Mouse (Mus musculus): Measurements from ENCODE around the gene Sgpl1. TPM values are rescaled to one million over a fixed set of nuclear protein-coding genes. Genes with fewer than 3 reads are reported as not detected.
"Not testable (repeated sequence)": the region's sequence is repeated elsewhere in the genome, so short reads cannot be mapped to it uniquely, and the experiment has no call there.

Gene Sgpl1
- polyA plus RNA-seq, 1 experiment: not detected

GRCm38 (mm10) chr10:61123276-61123913, 24.1 kb downstream of the Sgpl1 start:
- Histone ChIP-seq H3K4me1 (ENCODE audit: control insufficient read depth, insufficient read depth, low read length) (no peaks in the 10 kb centered on the region), H3K27ac (ENCODE audit: insufficient read depth, low read depth, low read length) (no peak overlapping the region), H3K4me3 (ENCODE audit: insufficient read depth, low read depth, low read length) (no peak overlapping the region)
- TF ChIP-seq CTCF (IDR thresholded peaks at IDR 0.05; ENCODE audit: insufficient read depth, low read depth, low read length) (no peak), POLR2A (IDR thresholded peaks at IDR 0.05; ENCODE audit: insufficient read depth, low read depth, low read length) (no peak)
- 88% methylated on average over 3 of the region's 3 CpGs for WGBS

- WGBS: 92% methylated on average over 4 of the region's 4 CpGs
- H3K4me1 ChIP-seq (ENCODE audit: control insufficient read depth, insufficient read depth, low read length); H3K27ac ChIP-seq (ENCODE audit: insufficient read depth, low read depth, low read length): not testable (repeated sequence)
Measured at GRCm38 (mm10) chr10:61121732-61122131, 25.8 kb downstream of the Sgpl1 start.

GRCm38 (mm10) chr10:61114246-61114720, 33.2 kb downstream of the Sgpl1 start:
- no peak overlapping the region for H3K27ac ChIP-seq (ENCODE audit: insufficient read depth, low read depth, low read length)
- TF ChIP-seq POLR2A (IDR thresholded peaks at IDR 0.05; ENCODE audit: insufficient read depth, low read depth, low read length): no peak
- H3K4me1 ChIP-seq (ENCODE audit: control insufficient read depth, insufficient read depth, low read length): no peaks in the 10 kb centered on the region
- 96% methylated on average over 2 of the region's 2 CpGs for WGBS
- H3K4me3 ChIP-seq (ENCODE audit: insufficient read depth, low read depth, low read length): no peak overlapping the region

More at GRCm38 (mm10) chr10:61121732-61122131, 25.8 kb downstream of the Sgpl1 start:
- not testable (repeated sequence) for H3K4me3 ChIP-seq (ENCODE audit: insufficient read depth, low read depth, low read length)

- Histone ChIP-seq H3K4me1 (ENCODE audit: control insufficient read depth, insufficient read depth, low read length) (no peaks in the 10 kb centered on the region), H3K4me3 (ENCODE audit: insufficient read depth, low read depth, low read length) (no peak overlapping the region), H3K27ac (ENCODE audit: insufficient read depth, low read depth, low read length) (no peak overlapping the region)
- 94% methylated on average over 3 of the region's 3 CpGs for WGBS
- TF ChIP-seq POLR2A (IDR thresholded peaks at IDR 0.05; ENCODE audit: insufficient read depth, low read depth, low read length): no peak
- TF ChIP-seq CTCF (IDR thresholded peaks at IDR 0.05; ENCODE audit: insufficient read depth, low read depth, low read length): no peak
Measured at GRCm38 (mm10) chr10:61103564-61104114, 43.9 kb downstream of the Sgpl1 start.

GRCm38 (mm10) chr10:61091866-61092265, 55.6 kb downstream of the Sgpl1 start:
- H3K4me1 ChIP-seq (ENCODE audit: control insufficient read depth, insufficient read depth, low read length): peaks cover 8% of the 10 kb centered on the region
- H3K4me3 ChIP-seq (ENCODE audit: insufficient read depth, low read depth, low read length): no peak overlapping the region
- WGBS: 89% methylated on average over 6 of the region's 6 CpGs
- TF ChIP-seq POLR2A (IDR thresholded peaks at IDR 0.05; ENCODE audit: insufficient read depth, low read depth, low read length): no peak
- no peak for TF ChIP-seq CTCF (IDR thresholded peaks at IDR 0.05; ENCODE audit: insufficient read depth, low read depth, low read length)
- no peak overlapping the region for H3K27ac ChIP-seq (ENCODE audit: insufficient read depth, low read depth, low read length)

- H3K27ac ChIP-seq (ENCODE audit: insufficient read depth, low read depth, low read length): no peak within 1 kb of the TSS
- WGBS: 24% methylated on average over 33 of the region's 33 CpGs
- TF ChIP-seq POLR2A (IDR thresholded peaks at IDR 0.05; ENCODE audit: insufficient read depth, low read depth, low read length) (no peak), CTCF (IDR thresholded peaks at IDR 0.05; ENCODE audit: insufficient read depth, low read depth, low read length) (no peak)
- peaks cover 8% of the 10 kb centered on the region for H3K4me1 ChIP-seq (ENCODE audit: control insufficient read depth, insufficient read depth, low read length)
- peak within 1 kb of the TSS; percentile 27 for H3K4me3 ChIP-seq (ENCODE audit: insufficient read depth, low read depth, low read length)
Measured at GRCm38 (mm10) chr10:61089170-61090142, 58.0 kb downstream of the Sgpl1 start, which contains the start of gene Pcbd1. Pcbd1 (plus strand) TSS chr10:61089331.

- TF ChIP-seq POLR2A (IDR thresholded peaks at IDR 0.05; ENCODE audit: insufficient read depth, low read depth, low read length) (no peak), CTCF (IDR thresholded peaks at IDR 0.05; ENCODE audit: insufficient read depth, low read depth, low read length) (no peak)
- no peak overlapping the region for H3K27ac ChIP-seq (ENCODE audit: insufficient read depth, low read depth, low read length)
- no peak overlapping the region for H3K4me3 ChIP-seq (ENCODE audit: insufficient read depth, low read depth, low read length)
- WGBS: 97% methylated on average over 3 of the region's 3 CpGs
- peaks cover 8% of the 10 kb centered on the region for H3K4me1 ChIP-seq (ENCODE audit: control insufficient read depth, insufficient read depth, low read length)
Measured at GRCm38 (mm10) chr10:61088468-61088867, 59.0 kb downstream of the Sgpl1 start.

- TF ChIP-seq CTCF (IDR thresholded peaks at IDR 0.05; ENCODE audit: insufficient read depth, low read depth, low read length): no peak
- no peak for TF ChIP-seq POLR2A (IDR thresholded peaks at IDR 0.05; ENCODE audit: insufficient read depth, low read depth, low read length)
- Histone ChIP-seq H3K4me3 (ENCODE audit: insufficient read depth, low read depth, low read length) (no peak overlapping the region), H3K4me1 (ENCODE audit: control insufficient read depth, insufficient read depth, low read length) (peaks cover 8% of the 10 kb centered on the region), H3K27ac (ENCODE audit: insufficient read depth, low read depth, low read length) (no peak overlapping the region)
- 50% methylated on average over 3 of the region's 3 CpGs for WGBS
Measured at GRCm38 (mm10) chr10:61086502-61086901, 61.0 kb downstream of the Sgpl1 start.

- TF ChIP-seq POLR2A (IDR thresholded peaks at IDR 0.05; ENCODE audit: insufficient read depth, low read depth, low read length) (no peak), CTCF (IDR thresholded peaks at IDR 0.05; ENCODE audit: insufficient read depth, low read depth, low read length) (no peak)
- WGBS: 93% methylated on average over 2 of the region's 2 CpGs
- Histone ChIP-seq H3K4me3 (ENCODE audit: insufficient read depth, low read depth, low read length) (no peak overlapping the region), H3K27ac (ENCODE audit: insufficient read depth, low read depth, low read length) (no peak overlapping the region), H3K4me1 (ENCODE audit: control insufficient read depth, insufficient read depth, low read length) (peaks cover 12% of the 10 kb centered on the region)
Measured at GRCm38 (mm10) chr10:61085364-61085763, 62.1 kb downstream of the Sgpl1 start.
